Mouse (Mus musculus) frontal cortex, postnatal 10 days (tissue): ENCODE measurements around the gene Gm12830.

ENCODE experiments used
- DNase-seq, 2 experiments: peaks; one replicate each; pipeline ENCODE4 v3.0.0; 2022; ENCODE audit warnings: low spot score in 2 of 2, mixed read lengths in 1 of 2

The Gm12830 gene

DNA sequence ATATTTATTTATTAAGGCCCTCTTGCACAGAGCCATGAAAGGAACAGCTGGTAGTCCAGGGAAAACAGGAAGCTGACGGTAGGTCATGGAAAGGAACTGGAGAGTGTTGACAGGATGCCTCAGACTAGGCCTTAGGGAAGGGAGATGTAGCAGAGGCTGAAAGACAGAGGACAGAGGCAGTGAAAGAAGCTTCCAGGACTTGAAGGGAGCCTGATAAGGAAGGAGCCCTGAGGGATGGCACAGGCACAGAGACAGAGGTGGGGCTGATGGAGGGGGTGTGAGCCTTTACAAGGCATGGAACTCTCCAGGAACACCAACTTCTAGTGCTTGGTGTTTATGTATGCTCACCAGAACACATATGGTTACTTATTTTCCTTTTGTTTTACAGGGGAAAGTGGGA lies 23.1 kb downstream of the Gm12830 start:
- no peak for DNase-seq

DNA sequence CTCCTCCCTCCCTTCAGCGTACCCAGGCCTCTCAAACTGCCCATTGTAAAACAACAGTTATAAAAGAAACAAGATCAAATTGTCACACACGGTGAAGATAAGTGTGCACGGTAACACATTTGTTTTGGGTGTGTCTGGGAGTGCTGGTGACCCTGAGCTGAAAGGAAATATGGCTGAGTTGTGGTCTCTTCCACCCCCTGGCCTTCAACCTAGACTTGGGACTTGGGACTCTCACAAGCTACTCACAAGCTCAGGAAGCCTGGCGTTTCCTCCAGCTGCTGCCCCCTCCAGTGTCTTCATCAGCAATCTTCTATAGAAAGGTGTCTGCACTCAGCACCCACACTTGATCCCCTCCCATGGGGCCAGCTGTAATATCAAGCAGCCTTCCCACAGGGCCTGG lies 24.1 kb downstream of the Gm12830 start:
- no peak for DNase-seq

DNA sequence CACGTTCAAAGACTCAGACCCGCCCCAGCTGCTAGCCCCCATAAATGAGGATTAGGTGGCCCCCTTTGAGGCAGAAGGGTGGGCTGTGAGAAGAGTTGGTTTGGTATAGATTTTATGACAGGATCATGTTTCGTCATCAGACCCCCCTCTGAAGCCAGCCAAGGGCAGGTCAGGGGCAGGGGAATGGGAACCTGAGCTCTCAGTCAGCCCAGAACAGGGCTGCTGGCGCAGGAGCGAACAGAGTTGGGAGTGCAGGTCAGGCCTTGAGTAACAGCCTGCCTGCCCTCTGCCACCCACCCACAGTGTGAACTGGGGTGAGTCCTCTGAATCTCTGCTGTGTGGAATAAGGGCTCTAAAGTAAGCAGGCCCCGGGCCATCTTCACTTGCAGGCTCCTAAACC lies 25.2 kb downstream of the Gm12830 start:
- DNase-seq = no peak

DNA sequence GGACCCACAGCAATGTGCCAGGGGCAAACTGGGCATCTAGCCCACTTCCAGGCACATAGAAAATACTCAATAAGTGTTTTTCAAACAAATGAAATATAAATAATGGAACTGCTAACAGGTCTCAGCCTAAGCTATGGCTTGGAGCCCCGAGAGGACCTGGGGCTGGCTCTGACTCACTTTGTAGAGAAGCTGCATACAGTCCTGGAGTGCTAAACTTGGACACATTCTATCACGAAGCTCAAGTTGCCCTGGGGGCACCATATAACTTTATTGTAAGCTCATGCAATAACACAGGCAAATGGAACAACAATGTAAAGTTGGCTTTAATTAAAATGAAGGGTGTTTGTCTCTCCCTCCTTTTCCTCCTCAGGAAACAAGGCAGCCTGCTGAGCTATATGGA lies 32.4 kb downstream of the Gm12830 start:
- DNase-seq = no peak

GRCm38 (mm10) chr4:114858426-114858825 lies 36.9 kb downstream of the Gm12830 start:
- DNase-seq = no peak

DNA sequence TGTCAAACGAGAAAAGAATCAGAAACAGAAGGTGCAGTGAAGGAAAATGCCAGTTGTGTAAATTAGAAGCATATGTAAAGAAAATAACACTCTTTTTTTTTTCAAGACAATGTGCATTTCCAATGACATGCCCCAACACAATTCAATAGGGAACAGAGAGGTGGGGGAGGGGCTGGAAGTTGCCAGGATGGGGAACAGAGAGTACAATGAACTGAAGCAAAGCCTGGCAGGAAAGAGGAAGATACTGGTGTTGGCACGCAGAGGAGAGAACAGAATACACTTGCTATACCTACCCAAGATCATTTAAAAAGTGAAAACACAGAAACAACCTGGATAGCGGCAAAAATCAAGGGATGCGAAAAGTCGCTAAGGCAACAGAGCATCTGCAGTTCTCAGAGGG lies 41.6 kb downstream of the Gm12830 start:
- DNase-seq = no peak

DNA sequence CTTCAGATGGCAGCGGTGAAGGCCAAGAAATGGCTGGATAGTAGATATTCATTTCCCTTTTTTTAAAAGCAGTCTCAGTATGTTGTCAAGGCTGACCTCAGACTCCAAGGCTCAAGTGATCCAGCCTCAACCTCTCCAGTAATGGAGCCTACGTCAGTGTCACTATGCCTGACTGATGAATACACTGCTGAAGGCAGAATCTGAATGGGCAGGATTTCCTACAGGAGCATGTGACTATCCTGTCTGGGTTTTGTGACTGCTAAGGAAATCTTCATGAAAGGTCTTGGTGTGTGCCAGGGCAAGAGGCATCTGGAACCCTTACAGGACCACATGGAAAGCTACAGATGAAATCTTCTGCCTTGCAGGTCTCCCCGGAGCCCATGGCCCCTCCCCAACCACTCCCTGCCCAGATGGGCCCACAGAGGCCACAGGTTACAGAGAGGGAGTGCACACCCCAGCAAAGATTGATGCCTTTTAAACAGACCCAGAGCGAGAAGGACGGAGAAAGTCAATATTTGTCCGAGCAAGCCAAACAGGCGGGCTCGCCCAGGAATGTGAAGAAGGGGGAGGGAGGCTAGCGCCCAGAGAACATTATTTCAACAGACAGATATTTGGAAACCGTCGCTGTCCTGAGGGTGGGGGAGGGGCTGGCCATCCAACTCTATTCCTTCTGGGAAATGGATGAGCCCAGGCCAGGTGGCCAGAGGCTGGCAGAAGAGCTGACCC lies 48.4 kb downstream of the Gm12830 start:
- DNase-seq = no peak

- DNase-seq = no peak
Observed at GRCm38 (mm10) chr4:114876441-114876972, 55.0 kb downstream of the Gm12830 start.

GRCm38 (mm10) chr4:114882232-114882631 lies 60.7 kb downstream of the Gm12830 start:
- no peak for DNase-seq

- DNase-seq = no peak
Observed at GRCm38 (mm10) chr4:114897853-114898252, 76.3 kb downstream of the Gm12830 start.

- DNase-seq = no peak
Observed at GRCm38 (mm10) chr4:114899885-114900284, 78.4 kb downstream of the Gm12830 start.

- no peak for DNase-seq
Observed at GRCm38 (mm10) chr4:114900866-114901642, 79.5 kb downstream of the Gm12830 start.

- DNase-seq = no peak
Observed at GRCm38 (mm10) chr4:114901643-114902351, 80.3 kb downstream of the Gm12830 start.

DNA sequence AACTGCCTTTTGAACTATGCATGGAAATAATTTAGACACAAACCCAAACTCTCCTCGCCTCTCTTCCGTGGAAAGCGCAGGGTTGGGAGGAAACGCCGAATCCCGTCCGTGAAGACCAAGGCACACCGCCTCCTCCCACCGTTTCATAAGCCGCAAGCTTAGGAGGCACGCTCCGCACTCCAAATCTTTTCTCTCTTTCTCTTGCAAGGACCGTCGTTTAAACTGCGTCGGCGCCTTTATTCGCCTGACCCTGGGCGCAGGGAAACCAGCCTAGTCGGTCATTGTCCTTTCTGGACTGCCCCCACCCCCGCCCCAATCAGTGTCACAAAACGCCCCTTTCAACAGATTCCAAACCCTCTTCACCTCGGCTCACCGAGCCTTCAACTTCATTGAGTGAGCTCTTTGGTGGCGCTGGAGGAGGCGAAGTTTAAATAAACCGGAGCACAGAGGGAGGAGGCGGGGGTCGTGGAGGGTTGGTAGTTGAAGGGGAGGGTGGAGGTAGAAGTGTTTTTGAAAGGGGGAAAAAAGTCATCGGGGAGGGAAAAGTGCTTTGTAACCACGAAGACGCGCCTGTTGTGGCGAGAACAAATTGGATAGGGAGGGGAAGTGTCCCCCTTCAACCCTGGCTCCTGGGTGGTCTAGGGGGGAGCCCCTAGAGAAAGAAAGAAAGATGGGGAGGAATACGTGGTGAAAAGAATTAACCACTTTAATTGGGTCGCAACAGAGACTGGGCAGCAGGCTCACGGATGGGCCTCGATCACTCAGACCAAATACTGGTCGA lies 81.3 kb downstream of the Gm12830 start:
- no peak for DNase-seq

GRCm38 (mm10) chr4:114903422-114903782 lies 81.9 kb downstream of the Gm12830 start:
- no peak for DNase-seq

DNA sequence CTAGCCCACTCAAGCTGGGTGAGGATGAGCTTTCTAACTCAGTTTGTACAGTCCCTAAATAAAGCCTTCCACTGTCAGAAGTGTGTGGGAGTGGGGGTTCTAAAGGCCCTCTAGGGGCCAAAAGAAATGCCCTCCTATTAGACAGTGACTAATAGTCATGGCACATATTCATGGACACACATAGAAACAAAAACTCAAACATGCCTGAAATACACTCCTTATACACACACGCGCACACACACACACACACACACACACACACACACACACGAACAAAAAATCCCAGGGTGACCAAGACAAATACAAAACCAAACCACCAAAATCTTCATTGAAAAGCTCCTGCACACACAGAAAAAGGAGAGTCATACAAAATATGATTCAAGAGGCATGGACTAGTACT lies 84.0 kb downstream of the Gm12830 start:
- no peak for DNase-seq
